Mouse (Mus musculus) inflammation-experienced regulatory T-cells, adult 16 weeks (primary cell): ENCODE measurements around the gene Insm1. TPM values are rescaled to one million over a fixed set of nuclear protein-coding genes. Genes with fewer than 3 reads are reported as not detected.

Source experiments
- polyA plus RNA-seq: library from polyadenylated mRNA; unstranded; fragments of 100-300 nt; shearing (Covaris generic); gene quantifications from one replicate; pipeline ENCODE4 v1.2.1, GENCODE M21; 2017

The Insm1 gene
- polyA plus RNA-seq = not detected

GRCm38 (mm10) chr2:146221076-146221928 lies at the start of gene Insm1:
TSS of gene Insm1 (plus strand) at chr2:146221921.

